Mouse (Mus musculus): ENCODE results near the gene Vmn1r225.

- TF ChIP-seq ZC3H11A (IDR thresholded peaks at IDR 0.05; ENCODE audit: borderline replicate concordance, low read depth, low read length) (no peak), HCFC1 (IDR thresholded peaks at IDR 0.05; ENCODE audit: borderline replicate concordance, insufficient read depth, low read length) (no peak), ZNF384 (IDR thresholded peaks at IDR 0.05; ENCODE audit: low read depth, low read length) (no peak), MAFK (IDR thresholded peaks at IDR 0.05; ENCODE audit: insufficient read depth, low read depth, low read length) (no peak)
These were observed 16.7 kb upstream of the Vmn1r225 start, which contains the start of gene Vmn2r108 for GRCm38 (mm10) chr17:20481231-20481630.

Data from ES-E14 (cell line).